ENCODE assay signal across 13 mouse cellular contexts in the genomic region with DNA sequence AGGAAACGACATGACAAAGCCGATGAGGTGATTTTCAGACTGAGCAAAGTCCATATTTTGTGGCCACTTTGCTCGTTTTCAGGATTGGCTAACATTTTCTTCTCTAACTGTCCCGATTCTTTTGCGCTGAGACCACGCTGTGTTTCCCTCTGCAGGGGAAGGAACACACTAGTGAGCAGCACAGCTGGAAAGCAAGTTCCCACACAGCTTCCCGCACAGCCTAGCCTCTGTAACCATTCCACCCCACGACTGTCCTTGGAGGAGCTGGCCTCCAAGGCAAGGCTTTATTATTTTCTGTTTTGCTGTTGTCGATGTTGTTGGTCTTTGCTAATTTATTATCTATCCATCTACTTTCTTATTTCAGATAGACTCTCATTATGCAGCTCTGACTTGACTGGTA. TPM values are rescaled to one million over a fixed set of nuclear protein-coding genes. Genes with fewer than 3 reads are reported as not detected.
A peak's percentile ranks its signal among the peaks of the same experiment; 100 is the strongest.
DNase-seq lines count a peak whose midpoint lies in the region; ATAC-seq lines count a peak whose summit lies in the region.
"Had no signal": no experiment of that assay in that cellular context is flagged by ENCODE, and none has a peak within 500 bp of the region (broad histone marks: within the 10 kb centered on the region; RNA-seq: fewer than 3 reads in every experiment).

No protein-coding gene starts in this region.

- H3K4me3 ChIP-seq in hindbrain, embryonic 12.5 days: no peak overlapping the region
- H3K4me3 ChIP-seq in hindbrain, embryonic 10.5 days: no peak overlapping the region
- H3K4me3 ChIP-seq in midbrain, embryonic 12.5 days: no peak overlapping the region
- no peak overlapping the region for H3K4me3 ChIP-seq in midbrain, embryonic 16.5 days (ENCODE audit: low read depth, low read length)
- H3K4me3 ChIP-seq in limb, embryonic 10.5 days: no peak overlapping the region
- H3K4me3 ChIP-seq in stomach, embryonic 15.5 days (replicated peaks): no peak overlapping the region
- H3K4me3 ChIP-seq: gastrocnemius, adult 2 months; liver, embryonic 15.5 days; midbrain, embryonic 10.5 days had no signal

- H3K4me1 ChIP-seq in hindbrain, embryonic 12.5 days: 0 out of 2 replicates have a peak, but pooled peaks cover 4% of the 10 kb centered on the region
- 0 out of 2 replicates have a peak, but pooled peaks cover 3% of the 10 kb centered on the region for H3K4me1 ChIP-seq in hindbrain, embryonic 10.5 days (replicated peaks)
- no peaks in the 10 kb centered on the region for H3K4me1 ChIP-seq in midbrain, embryonic 12.5 days
- H3K4me1 ChIP-seq in midbrain, embryonic 16.5 days (ENCODE audit: control insufficient read depth, insufficient read depth, low read length): no peaks in the 10 kb centered on the region
- peaks cover 47% of the 10 kb centered on the region for H3K4me1 ChIP-seq in limb, embryonic 10.5 days
- peaks cover 15% of the 10 kb centered on the region for H3K4me1 ChIP-seq in stomach, embryonic 15.5 days
- H3K4me1 ChIP-seq: liver, embryonic 15.5 days had no signal

- 54% methylated on average over 9 of the region's 9 CpGs for WGBS in hindbrain, embryonic 12.5 days
- WGBS in hindbrain, embryonic 10.5 days: 48% methylated on average over 9 of the region's 9 CpGs
- 47% methylated on average over 9 of the region's 9 CpGs for WGBS in midbrain, embryonic 12.5 days
- WGBS in midbrain, embryonic 16.5 days: 40% methylated on average over 9 of the region's 9 CpGs
- WGBS in limb, embryonic 10.5 days: 65% methylated on average over 9 of the region's 9 CpGs
- 42% methylated on average over 9 of the region's 9 CpGs for WGBS in stomach, embryonic 15.5 days

- H3K9me3 ChIP-seq in hindbrain, embryonic 12.5 days (replicated peaks): no peaks in the 10 kb centered on the region
- no peaks in the 10 kb centered on the region for H3K9me3 ChIP-seq in hindbrain, embryonic 10.5 days
- no peaks in the 10 kb centered on the region for H3K9me3 ChIP-seq in midbrain, embryonic 12.5 days
- H3K9me3 ChIP-seq in midbrain, embryonic 16.5 days (replicated peaks; ENCODE audit: control insufficient read depth, low read length, poor library complexity, severe bottlenecking): no peaks in the 10 kb centered on the region
- H3K9me3 ChIP-seq in limb, embryonic 10.5 days (replicated peaks): no peaks in the 10 kb centered on the region
- no peaks in the 10 kb centered on the region for H3K9me3 ChIP-seq in stomach, embryonic 15.5 days
- H3K9me3 ChIP-seq: liver, embryonic 15.5 days; midbrain, embryonic 10.5 days had no signal

- no peak overlapping the region for H3K9ac ChIP-seq in hindbrain, embryonic 12.5 days
- no peak overlapping the region for H3K9ac ChIP-seq in midbrain, embryonic 12.5 days (replicated peaks)
- no peak overlapping the region for H3K9ac ChIP-seq in midbrain, embryonic 16.5 days (ENCODE audit: low read depth, low read length)
- no peak overlapping the region for H3K9ac ChIP-seq in stomach, embryonic 15.5 days
- H3K9ac ChIP-seq: liver, embryonic 15.5 days had no signal

- DNase-seq in hindbrain, embryonic 10.5 days (ENCODE audit: low spot score): no peak
- no peak for DNase-seq in limb, embryonic 10.5 days (ENCODE audit: low spot score)
- DNase-seq in cerebellum, adult 11 months: no peak
- DNase-seq: cerebellum, adult 18-20 months had no signal

- H3K4me2 ChIP-seq in hindbrain, embryonic 12.5 days (replicated peaks): no peak overlapping the region
- no peak overlapping the region for H3K4me2 ChIP-seq in midbrain, embryonic 12.5 days (replicated peaks)
- H3K4me2 ChIP-seq in midbrain, embryonic 16.5 days (ENCODE audit: low read length): no peak overlapping the region
- H3K4me2 ChIP-seq in stomach, embryonic 15.5 days: no peak overlapping the region
- H3K4me2 ChIP-seq: liver, embryonic 15.5 days had no signal

- H3K36me3 ChIP-seq in hindbrain, embryonic 12.5 days: no peaks in the 10 kb centered on the region
- no peaks in the 10 kb centered on the region for H3K36me3 ChIP-seq in hindbrain, embryonic 10.5 days
- H3K36me3 ChIP-seq in midbrain, embryonic 12.5 days: no peaks in the 10 kb centered on the region
- no peaks in the 10 kb centered on the region for H3K36me3 ChIP-seq in midbrain, embryonic 16.5 days (ENCODE audit: control insufficient read depth, insufficient read depth, low read length)
- no peaks in the 10 kb centered on the region for H3K36me3 ChIP-seq in limb, embryonic 10.5 days
- H3K36me3 ChIP-seq in stomach, embryonic 15.5 days: no peaks in the 10 kb centered on the region
- H3K36me3 ChIP-seq: liver, embryonic 15.5 days; midbrain, embryonic 10.5 days had no signal

- no peak for ATAC-seq in hindbrain, embryonic 12.5 days (ENCODE audit: low FRiP score)
- ATAC-seq in midbrain, embryonic 12.5 days (ENCODE audit: low FRiP score, low read depth): no peak
- no peak for ATAC-seq in midbrain, embryonic 16.5 days
- no peak for ATAC-seq in stomach, embryonic 15.5 days (ENCODE audit: insufficient read depth, low FRiP score, low read depth)
- ATAC-seq in granulocyte monocyte progenitor cell, adult 5-6 weeks (replicated peaks; ENCODE audit: poor library complexity, severe bottlenecking): no peak

- 0 out of 2 replicates have a peak overlapping the region, but pooled peaks have one; percentile 9 for H3K27ac ChIP-seq in hindbrain, embryonic 12.5 days
- H3K27ac ChIP-seq in hindbrain, embryonic 10.5 days: no peak overlapping the region
- H3K27ac ChIP-seq in midbrain, embryonic 12.5 days (replicated peaks): 0 out of 2 replicates have a peak overlapping the region, but pooled peaks have one; percentile 20
- no peak overlapping the region for H3K27ac ChIP-seq in midbrain, embryonic 16.5 days (ENCODE audit: low read length)
- peak overlapping the region; percentile 81 for H3K27ac ChIP-seq in limb, embryonic 10.5 days
- peak overlapping the region; percentile 86 for H3K27ac ChIP-seq in stomach, embryonic 15.5 days
- H3K27ac ChIP-seq: liver, embryonic 15.5 days; midbrain, embryonic 10.5 days had no signal

- no peaks in the 10 kb centered on the region for H3K27me3 ChIP-seq in hindbrain, embryonic 12.5 days
- peaks cover 8% of the 10 kb centered on the region for H3K27me3 ChIP-seq in hindbrain, embryonic 10.5 days (ENCODE audit: insufficient read depth, poor library complexity, severe bottlenecking)
- H3K27me3 ChIP-seq in midbrain, embryonic 12.5 days: no peaks in the 10 kb centered on the region
- H3K27me3 ChIP-seq in midbrain, embryonic 16.5 days (ENCODE audit: control insufficient read depth, insufficient read depth, low read depth, low read length): no peaks in the 10 kb centered on the region
- peaks cover 19% of the 10 kb centered on the region; the same call in 1 of the 2 replicates for H3K27me3 ChIP-seq in limb, embryonic 10.5 days (ENCODE audit: low read depth, poor library complexity, severe bottlenecking)
- no peaks in the 10 kb centered on the region for H3K27me3 ChIP-seq in stomach, embryonic 15.5 days (replicated peaks)
- H3K27me3 ChIP-seq: liver, embryonic 15.5 days had no signal

RNA-seq across cellular contexts. Expression of a gene that starts 27.4 kb away (rescaled TPM):
- polyA plus RNA-seq in hindbrain, embryonic 12.5 days (2016; fragmentation: Nextera tagmentation; extraction: Ambion mirVana): 2.7 and 3.0 TPM in 2 replicates
- polyA plus RNA-seq in hindbrain, embryonic 10.5 days (2016; fragmentation: Nextera tagmentation; extraction: Ambion mirVana): 2.3 and 3.7 TPM in 2 replicates
- 1.0 and 1.4 TPM in 2 replicates for polyA plus RNA-seq in midbrain, embryonic 12.5 days (2016; fragmentation: Nextera tagmentation; extraction: Ambion mirVana)
- 0.94 TPM in 1 of 2 replicates, not detected in the other for polyA plus RNA-seq in midbrain, embryonic 16.5 days (2015; fragmentation: Nextera tagmentation; extraction: Ambion mirVana)
- 7.7 and 10.2 TPM in 2 replicates for polyA plus RNA-seq in limb, embryonic 10.5 days (2016; fragmentation: Nextera tagmentation; extraction: Ambion mirVana)
- 6.3 and 7.5 TPM in 2 replicates for polyA plus RNA-seq in stomach, embryonic 15.5 days (2015; fragmentation: Nextera tagmentation; extraction: Ambion mirVana)
- total RNA-seq in granulocyte monocyte progenitor cell, adult 5-6 weeks (2014; fragmentation: Nextera tagmentation): not detected in 2 replicates
- total RNA-seq in granulocyte monocyte progenitor cell, adult 5-6 weeks (2017): not detected in 2 replicates
- total RNA-seq: gastrocnemius, adult 2 months; left cerebral cortex, adult 18-20 months had no signal

RNA-seq across cellular contexts. Expression of a gene that starts 57.1 kb away (rescaled TPM):
- polyA plus RNA-seq in hindbrain, embryonic 12.5 days (2016; fragmentation: Nextera tagmentation; extraction: Ambion mirVana): 4.9 and 5.5 TPM in 2 replicates
- 4.4 and 6.2 TPM in 2 replicates for polyA plus RNA-seq in hindbrain, embryonic 10.5 days (2016; fragmentation: Nextera tagmentation; extraction: Ambion mirVana)
- 5.1 and 6.5 TPM in 2 replicates for polyA plus RNA-seq in midbrain, embryonic 12.5 days (2016; fragmentation: Nextera tagmentation; extraction: Ambion mirVana)
- polyA plus RNA-seq in midbrain, embryonic 16.5 days (2015; fragmentation: Nextera tagmentation; extraction: Ambion mirVana): 3.1 and 3.8 TPM in 2 replicates
- polyA plus RNA-seq in limb, embryonic 10.5 days (2016; fragmentation: Nextera tagmentation; extraction: Ambion mirVana): 6.8 and 10.3 TPM in 2 replicates
- 9.9 TPM in 2 replicates for polyA plus RNA-seq in stomach, embryonic 15.5 days (2015; fragmentation: Nextera tagmentation; extraction: Ambion mirVana)
- total RNA-seq in granulocyte monocyte progenitor cell, adult 5-6 weeks (2014; fragmentation: Nextera tagmentation): 13.2 and 19.6 TPM in 2 replicates
- total RNA-seq in granulocyte monocyte progenitor cell, adult 5-6 weeks (2017): 5.4 and 9.1 TPM in 2 replicates

Comparison
In these comparisons a context has a peak if more than half of its experiments do, and no peak if none do; other contexts are left out.
1. H3K27ac ChIP-seq: peak in hindbrain, embryonic 12.5 days (single experiment), midbrain, embryonic 12.5 days (single experiment), limb, embryonic 10.5 days (single experiment) and stomach, embryonic 15.5 days (single experiment); none in hindbrain, embryonic 10.5 days (single experiment) and midbrain, embryonic 16.5 days (single experiment).